Mouse (Mus musculus): Measurements from ENCODE around the gene Tlk1.
"Not testable (repeated sequence)": the region's sequence is repeated elsewhere in the genome, so short reads cannot be mapped to it uniquely, and the experiment has no call there.

Gene Tlk1

DNA sequence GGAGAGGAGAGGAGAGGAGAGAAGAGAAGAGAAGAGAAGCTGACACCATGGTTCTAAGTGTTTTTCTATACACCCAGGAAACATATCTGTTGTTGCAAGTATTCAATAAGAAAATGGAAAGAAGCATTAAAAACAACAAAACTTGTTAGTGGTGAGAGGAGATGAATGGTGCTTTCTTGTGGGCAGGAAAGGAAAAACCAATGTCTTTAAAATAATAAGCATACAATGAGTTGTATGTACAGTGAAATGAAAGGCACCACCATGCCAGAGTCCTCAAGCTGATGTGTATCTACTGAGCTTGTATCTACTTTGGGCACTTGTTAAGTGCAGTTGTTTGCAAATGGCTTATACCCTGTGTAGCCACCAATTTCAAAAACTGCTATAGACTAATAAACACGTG, 7.7 kb upstream of the Tlk1 start:
- DNase-seq (ENCODE audit: low spot score in 2 of 2), result no peak

DNA sequence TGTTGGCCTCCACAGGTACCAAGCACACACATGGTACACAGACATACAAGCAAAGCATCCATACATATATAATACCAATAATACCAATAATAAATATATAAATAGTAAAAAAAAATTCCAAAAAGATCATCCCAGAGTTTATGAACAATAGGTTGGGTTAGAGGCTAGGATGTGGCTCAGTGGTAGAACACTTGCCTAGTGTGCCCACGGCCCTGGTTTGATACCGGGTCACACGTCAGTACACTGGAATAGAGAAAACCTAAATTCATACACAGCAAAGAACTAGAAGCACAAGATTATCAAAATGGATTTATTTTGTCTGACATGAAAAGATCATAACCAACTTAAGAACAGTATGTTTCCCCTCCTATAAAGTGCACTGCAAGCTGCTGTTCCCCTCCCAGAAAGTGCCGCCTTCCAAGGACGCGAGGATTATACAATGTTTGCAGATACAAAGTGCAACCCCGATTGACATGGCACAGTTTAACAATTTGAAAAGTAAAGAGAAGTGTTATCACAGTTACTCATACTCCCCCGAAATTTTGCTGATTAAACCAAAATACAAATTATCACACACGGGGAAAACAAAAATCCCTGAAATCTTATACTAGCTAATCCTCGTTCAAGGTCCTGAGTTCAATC, 6.3 kb upstream of the Tlk1 start:
- DNase-seq (ENCODE audit: low spot score in 2 of 2), result no peak

DNA sequence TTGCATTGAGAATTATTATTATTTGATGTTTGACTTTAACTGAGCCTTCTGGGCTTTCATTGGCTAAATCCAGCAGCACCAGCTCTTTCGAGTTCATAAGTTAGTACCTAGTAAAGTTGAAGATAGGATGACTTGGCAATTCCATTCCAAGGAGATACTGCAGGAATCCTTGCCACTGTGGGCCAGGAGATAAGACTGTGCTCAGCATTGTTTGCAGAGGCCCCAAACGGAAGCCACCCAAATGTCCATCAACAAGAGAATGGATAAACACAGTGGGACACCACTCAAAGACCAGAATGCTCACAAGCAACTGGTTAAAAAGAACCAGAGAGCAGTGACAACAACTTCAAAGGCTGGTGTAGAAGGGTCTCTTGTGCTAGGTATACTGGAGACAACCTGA, 5.2 kb upstream of the Tlk1 start:
- DNase-seq (ENCODE audit: low spot score in 2 of 2), result no peak

DNA sequence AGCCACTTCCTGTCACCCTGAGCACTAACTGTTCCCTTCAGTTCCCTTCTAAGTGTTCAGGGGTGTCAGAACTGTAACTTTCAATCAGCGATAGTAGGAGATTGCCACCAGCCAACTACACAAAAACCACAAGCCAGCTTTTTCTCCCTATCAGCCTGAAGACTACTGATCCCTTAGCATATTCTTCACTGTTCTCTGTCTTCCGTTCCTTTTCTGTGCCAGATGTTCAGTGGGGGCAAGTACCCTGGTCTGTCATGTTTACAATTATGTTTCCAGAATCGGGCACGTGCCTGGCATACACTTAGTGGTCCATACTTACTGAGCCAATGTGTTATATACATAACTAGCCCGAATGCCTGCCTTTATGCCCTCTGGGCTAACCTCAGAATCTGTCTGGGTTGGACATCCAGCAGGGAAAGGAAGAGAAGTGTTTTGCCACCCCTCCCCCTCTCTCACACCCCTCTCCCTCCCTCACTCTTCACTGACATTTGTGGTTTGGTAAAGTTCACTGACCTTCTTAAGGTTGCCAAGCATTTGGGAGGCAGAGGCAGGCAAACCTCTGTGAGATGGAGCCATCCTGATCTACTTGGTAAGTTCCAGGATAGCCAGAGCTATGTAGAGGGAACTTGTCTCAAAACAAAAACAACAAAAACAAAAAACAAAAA, 4.5 kb upstream of the Tlk1 start:
- DNase-seq (ENCODE audit: low spot score in 2 of 2), result no peak

DNA sequence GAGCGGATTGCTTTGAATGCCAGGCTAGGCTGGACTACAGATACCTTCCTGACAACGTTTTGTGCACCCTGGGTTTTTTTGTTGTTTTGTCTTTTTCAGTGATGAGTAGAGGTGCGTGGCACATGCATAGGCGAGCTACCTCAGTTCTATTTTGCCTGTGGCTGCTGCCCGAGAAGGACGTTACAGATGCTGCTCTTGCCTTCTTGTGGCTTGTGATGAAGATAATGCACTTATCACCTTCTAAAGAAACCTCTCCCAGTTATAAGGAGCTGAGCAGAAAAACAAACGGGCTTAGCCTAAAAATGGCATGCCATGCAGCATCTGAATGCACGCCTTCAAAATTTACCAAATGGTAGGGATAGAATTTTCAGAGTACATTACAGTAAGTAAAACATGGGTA, 2.3 kb upstream of the Tlk1 start:
- DNase-seq (ENCODE audit: low spot score in 2 of 2), result no peak

DNA sequence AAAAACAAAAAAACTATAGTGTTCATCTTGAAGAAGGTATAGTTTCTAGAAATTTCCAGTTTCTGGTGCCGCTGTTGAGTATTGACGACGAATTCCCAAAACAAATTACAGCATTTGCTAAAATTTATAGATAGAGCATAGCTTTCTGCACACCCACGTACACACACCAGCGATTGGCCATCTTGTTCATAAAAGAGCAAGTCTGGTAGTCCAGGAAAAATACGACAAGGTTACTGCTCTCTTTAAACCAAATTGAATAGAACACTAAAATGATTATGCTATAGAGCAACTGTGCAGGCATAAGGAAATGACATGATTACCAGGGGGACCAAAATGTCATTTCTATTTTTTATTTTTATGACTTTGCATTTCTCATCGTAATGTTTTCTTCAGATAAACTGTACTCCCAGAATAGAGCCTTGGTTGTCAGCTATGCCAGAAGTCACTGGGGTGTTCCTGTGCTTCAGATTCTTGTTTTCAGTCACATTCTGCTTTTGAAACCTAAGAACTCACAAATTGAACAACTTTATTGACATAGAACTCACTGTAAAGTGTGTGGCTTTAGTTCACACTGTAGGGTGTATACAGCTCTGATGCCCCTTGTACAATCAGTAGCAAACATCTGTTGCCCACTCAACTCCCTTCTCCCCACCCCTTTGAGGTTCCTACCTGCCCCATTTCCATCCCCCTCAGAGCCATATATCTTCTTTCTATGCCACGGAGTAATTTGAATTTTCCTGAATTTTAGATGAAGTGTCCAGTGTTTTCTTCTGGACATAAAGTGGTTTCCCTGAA, 1.1 kb upstream of the Tlk1 start:
- no peak for DNase-seq (ENCODE audit: low spot score in 2 of 2)

DNA sequence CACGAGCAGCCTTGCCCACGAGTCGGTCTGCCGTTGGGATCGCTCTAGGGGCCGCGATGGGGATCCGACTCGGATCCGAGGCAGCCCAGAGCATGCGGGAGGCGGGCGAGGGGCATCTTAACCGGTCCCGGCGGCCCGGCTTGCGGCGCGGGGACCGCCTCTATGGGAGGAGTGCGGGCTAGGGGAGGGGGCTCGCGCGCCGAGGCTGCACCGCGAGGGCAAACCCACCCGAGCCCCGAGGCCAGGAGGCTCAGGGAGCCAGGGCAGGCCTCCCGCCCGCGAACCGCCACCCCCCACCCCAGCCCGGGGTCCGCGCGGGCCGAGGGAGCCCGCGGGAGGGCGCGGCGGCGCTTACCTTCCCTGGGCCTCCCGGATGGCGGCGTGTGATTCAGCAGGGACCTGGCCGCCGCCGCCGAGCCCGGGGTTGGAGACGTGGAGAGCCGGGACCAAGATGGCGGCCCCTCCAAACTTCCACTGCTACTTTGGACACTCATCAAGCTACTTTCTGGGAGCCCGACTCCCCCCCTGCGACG, 624 bp downstream of the Tlk1 start:
- DNase-seq (ENCODE audit: low spot score in 2 of 2), result peak in 1 of 2 experiments; percentile 62

DNA sequence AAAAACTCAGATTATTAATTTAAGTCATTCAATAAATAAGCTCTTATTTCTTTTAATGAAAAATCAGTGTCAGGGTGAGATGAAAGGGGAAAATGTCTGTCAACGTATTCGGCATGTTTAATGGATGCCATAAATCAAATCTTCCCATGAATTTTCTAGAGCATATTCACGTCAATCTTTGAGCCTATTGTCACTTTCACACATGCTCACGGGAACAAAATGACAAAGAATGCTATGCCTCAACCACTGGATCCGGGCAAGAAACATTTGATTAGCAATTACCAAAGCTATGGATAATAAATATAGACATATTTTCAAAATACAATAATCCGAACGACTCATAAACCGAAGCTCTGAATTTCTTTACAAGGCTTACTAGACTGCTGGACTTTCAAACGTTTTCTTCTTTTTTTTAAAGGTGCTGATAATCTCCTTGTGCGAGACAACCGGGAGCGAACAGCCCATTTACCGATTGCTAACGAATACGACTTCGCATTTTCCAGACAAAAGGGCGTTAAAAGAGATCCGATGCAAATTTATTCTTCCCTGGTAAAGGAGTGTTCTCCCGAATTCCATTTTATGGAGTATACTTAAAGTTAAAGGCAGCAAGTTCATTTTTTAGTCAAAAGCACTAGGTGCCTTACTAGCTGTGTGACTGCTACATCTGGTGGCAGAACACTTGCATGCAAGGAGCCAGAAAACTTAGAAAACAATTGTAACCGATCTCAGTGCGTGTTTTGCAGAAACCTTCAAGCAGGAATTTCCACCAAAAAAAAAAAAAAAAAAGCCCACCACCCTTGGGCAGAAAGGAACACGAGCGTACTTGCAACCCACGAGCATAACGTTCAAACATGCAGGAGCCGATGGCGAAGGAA, 1.4 kb downstream of the Tlk1 start:
- DNase-seq (ENCODE audit: low spot score in 2 of 2), result no peak

DNA sequence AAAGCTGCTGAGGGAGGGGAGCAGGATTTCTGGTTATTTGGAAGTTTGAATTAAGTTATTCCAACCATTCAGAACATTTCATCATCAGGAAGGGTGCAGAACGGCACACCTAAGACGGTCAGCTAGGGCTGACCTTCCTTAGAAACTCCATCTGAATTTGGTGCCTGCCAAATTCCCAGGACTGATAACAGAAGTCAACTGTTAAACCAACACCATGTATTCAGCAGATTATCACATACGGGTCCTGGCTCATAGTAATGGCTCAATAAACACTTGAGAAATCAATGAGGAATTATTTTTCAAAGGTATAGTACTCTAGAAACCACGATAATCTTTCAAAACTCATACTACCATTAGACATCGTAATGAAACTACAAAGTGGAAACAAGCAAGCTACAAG, 2.1 kb downstream of the Tlk1 start:
- no peak for DNase-seq (ENCODE audit: low spot score in 2 of 2)

DNA sequence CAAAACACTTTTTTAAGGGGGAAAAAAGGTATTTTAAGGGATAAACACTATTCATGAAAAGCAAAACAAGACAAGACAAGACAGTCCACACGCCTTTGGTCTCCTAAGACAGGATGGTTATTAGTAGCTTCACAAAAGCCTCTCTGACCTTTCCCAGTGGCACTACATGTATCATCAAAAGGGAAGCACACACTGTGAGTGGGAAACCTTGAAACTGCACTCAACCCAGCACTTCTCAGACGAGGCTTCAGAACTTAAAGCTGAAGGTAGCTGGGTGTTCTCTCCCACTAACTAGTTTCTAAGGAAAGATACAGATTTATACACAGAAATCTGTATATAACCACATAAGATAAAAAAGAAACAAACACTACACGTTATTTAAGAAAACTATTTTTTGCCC, 8.6 kb downstream of the Tlk1 start:
- DNase-seq (ENCODE audit: low spot score in 2 of 2), result no peak

DNA sequence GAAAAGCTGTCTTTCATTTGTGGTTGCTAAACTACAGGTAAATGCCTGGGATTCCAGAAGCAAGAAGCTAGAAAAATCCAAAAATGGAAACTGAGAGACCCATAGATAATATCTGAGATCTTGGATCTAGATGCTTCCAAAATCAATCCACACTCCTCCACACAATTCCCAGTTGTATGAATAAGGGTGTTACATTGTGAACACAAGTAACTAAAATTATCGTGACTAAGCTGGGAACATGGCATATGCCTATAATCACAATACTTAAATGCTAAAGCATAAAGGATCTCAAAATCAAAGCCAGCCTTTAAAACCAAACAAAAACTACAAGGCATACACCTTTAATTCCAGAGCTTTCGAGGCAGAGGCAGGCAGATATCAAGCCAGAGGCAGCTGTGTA, 9.5 kb downstream of the Tlk1 start:
- no peak for DNase-seq (ENCODE audit: low spot score in 2 of 2)

DNA sequence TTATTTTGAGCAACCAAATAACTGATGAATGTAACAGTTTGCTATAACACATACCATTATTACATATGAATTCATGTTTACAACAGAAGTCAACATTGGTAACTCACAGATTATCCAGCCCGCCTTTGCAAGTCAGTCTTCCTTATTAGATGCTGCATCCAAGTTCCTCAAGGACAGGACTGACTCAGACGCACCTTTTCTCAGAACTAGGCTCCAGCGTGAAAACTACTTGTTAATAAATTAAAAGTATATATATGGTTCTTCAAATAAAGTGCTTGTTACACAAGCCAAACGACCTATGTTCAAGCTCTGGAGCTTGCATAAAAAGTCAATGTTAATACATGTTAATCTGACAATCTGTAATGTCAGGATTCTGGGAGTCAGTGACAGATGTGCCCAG, 11.9 kb downstream of the Tlk1 start:
- no peak for DNase-seq (ENCODE audit: low spot score in 2 of 2)

DNA sequence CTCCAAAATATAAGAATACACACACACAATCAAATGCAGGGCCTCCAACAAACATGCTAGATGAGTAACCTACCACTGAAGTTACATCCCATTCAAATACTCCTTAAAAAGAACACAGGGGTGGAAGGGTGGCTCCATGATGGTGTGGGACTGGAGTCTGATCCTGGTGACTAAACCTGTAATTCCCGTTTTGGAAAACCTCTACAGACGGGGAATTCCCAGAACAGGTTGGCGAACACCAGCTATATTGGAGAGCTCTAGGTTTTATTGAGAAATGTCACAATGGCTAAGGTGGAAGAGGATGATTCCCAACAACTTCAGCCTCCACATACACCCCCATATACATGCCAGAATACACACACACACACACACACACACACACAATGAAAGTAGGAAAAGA, 14.1 kb downstream of the Tlk1 start:
- DNase-seq (ENCODE audit: low spot score in 2 of 2), result no peak

DNA sequence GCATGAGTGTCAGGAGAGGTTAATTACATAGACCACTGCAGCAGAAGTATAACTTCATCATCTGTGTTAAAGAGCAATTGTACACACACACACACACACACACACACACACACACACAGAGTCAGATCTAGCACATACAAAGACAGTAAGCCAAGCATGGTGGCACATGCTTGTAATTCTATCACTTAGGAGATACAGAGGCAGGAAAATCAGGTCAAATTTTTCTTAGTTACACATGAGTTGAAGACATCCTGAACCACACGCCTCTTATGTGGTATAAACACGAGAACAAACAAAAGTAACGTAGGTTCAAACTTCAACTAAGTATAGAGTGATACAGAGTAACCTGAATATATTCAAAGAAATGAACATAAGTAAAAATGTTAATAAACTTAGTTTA, 15.6 kb downstream of the Tlk1 start:
- DNase-seq (ENCODE audit: low spot score in 2 of 2), result no peak

DNA sequence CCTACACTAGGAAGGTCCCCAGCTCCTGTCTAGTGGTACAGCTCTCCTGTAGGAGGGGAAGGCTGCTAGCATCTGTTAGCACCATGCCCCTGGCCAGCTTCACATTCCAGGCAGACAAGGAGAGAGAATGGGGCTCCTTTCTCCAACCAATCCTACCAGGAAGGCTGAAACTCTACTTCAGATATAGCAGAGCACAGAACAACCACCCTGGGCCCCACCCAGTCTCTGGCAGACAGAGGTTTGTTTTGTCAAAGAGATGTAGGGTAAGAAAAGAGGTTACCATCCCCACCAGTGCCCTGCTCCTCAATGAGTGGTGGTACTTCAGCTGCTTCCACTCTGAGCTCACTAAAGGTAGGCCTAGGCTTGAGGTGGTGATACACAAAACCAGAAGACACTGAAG, 16.8 kb downstream of the Tlk1 start:
- no peak for DNase-seq (ENCODE audit: low spot score in 2 of 2)

DNA sequence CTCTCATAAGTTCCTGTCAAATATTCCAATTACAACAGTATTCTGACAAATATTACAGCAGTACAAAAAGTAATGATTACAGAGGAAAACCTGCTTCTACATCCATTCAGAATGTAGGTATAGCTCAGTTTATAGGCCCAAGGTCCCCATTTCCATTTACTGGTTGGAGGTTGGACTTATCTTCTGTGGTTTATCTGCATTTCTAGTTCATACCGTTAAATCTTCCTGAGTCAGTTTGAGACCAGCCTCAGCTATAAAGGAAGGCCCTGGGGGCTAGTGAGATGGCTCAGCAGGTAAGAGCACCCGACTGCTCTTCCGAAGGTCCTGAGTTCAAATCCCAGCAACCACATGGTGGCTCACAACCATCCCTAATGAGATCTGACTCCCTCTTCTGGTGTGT, 17.9 kb downstream of the Tlk1 start:
- DNase-seq (ENCODE audit: low spot score in 2 of 2), result not testable (repeated sequence)

DNA sequence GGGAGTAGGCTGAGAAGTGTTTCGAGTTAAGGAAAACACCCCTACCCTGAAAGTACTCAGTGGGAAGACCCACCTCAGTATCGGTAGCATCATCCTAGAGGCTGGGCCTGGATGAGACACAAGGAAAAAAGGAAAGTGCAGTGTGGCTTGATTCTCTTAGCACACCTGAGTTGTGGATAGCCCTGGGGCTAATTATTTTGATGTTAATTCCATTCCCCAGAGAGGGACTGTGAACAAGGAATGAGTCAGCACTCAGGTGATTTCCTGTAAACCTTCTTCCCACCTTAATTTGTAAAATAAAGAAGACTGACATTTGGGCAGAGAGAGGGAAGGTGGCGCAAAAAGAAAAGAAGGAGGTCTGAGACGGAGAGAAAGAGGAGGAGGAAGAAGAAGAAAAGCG, 19.5 kb downstream of the Tlk1 start:
- DNase-seq (ENCODE audit: low spot score in 2 of 2), result no peak

DNA sequence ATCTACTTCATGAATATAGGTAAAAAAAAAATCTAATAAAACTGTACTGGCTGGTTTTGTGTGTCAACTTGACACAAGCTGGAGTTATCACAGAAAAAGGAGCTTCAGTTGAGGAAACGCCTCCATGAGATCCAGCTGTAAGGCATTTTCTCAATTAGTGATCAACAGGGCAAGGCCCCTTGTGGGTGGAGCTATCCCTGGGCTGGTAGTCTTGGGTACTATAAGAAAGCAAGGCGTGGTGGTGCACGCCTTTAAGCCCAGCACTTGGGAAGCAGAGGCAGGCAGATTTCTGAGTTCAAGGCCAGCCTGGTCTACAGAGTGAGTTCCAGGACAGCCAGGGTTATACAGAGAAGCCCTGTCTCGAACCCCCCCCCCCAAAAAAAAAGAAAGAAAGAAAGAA, 21.8 kb downstream of the Tlk1 start:
- DNase-seq (ENCODE audit: low spot score in 2 of 2), result not testable (repeated sequence)

DNA sequence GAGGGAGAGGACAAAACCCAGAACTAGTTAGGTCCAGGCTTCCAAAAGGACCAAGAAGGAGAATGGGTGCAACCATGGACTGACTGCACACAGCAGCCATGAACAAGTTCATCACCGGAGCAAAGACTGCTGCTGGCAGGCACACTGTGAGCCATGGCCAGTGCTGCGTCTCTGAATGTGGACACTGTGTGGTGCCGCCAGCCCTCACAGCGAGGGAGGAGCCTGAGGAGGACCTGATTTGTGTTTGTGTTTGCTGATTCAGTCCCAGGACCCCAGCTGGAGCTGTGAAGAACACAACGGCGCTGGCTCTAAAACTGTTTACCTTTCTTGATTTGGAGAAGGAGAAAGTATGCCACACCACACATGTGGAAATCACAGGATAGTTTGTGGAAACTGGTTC, 22.9 kb downstream of the Tlk1 start:
- no peak for DNase-seq (ENCODE audit: low spot score in 2 of 2)

DNA sequence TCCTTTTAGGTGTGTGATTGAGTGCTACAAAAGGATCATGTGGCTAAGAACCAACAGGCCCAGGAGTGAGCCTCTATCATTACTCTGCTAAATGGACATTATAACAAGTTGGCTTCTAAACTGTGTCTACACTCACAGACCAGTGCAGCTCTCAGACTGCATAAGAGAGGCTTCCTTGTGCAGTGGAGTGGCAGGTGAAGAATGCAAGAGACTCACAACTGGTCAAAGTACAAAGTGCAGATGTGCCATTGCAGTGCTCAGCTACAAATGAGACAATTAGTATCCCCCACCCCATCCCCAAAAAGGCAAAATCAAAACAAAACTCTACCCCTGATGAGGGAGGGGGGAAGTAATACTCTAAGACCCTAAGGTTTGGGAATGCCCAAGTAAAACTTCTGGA, 24.0 kb downstream of the Tlk1 start:
- no peak for DNase-seq (ENCODE audit: low spot score in 2 of 2)

DNA sequence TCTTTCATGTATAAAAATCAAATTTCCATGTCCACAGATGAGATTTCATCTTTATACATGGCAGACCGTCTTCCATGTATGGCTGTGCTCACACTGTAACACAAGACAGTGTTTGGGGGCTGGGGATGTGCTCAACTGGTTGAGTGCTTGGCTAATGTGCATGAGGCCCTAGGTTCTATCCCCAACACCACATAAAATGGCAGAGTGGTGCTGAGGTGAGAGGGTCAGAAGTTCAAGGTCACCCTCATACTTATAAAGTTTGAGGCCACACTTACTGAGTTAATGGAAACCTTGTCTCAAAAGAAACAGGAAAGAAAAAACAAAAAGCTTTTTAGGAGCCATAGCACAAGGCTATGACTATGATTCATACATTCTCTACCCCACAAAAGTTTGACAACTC, 25.1 kb downstream of the Tlk1 start:
- DNase-seq (ENCODE audit: low spot score in 2 of 2), result no peak

DNA sequence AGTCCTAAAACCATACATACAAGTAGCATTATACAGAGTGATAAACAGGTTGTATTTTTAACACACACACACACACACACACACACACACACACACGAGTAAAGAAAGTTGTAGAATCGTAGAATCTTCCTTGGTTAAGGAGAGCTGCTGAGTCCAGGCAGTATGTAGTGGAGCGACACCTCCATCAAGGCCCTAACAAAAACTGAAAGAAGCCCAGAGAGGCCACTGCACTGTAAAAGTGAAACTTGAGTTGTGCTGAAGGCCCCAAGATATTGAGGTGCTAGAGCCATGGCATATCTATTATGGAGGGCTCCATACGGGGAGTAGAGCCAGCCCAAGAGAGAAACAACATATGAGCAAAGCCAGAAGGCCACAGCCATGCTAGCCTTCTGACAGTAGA, 32.3 kb downstream of the Tlk1 start:
- no peak for DNase-seq (ENCODE audit: low spot score in 2 of 2)

Data from left cerebral cortex, adult 9 months (tissue).